Mouse (Mus musculus): Measurements from ENCODE around the gene Elk3. TPM values are rescaled to one million over a fixed set of nuclear protein-coding genes. Genes with fewer than 3 reads are reported as not detected.

The Elk3 gene
- polyA plus RNA-seq, 1 experiment from 2014 or later, result 8.1 TPM

GRCm38 (mm10) chr10:93274277-93274696 is 36.6 kb downstream of the Elk3 start:
- no peak for ATAC-seq (ENCODE audit: low FRiP score, low read depth)
- Histone ChIP-seq H3K9me3 (no peaks in the 10 kb centered on the region), H3K36me3 (no peaks in the 10 kb centered on the region), H3K4me1 (replicated peaks) (peaks cover 48% of the 10 kb centered on the region), H3K4me2 (no peak overlapping the region), H3K27me3 (no peaks in the 10 kb centered on the region), H3K4me3 (no peak overlapping the region), H3K9ac (no peak overlapping the region), H3K27ac (replicated peaks) (no peak overlapping the region)
- WGBS, result 73% methylated on average over 2 of the region's 2 CpGs

- WGBS, result 69% methylated on average over 14 of the region's 14 CpGs
- H3K9ac ChIP-seq, result no peak overlapping the region
- H3K36me3 ChIP-seq, result no peaks in the 10 kb centered on the region
- H3K4me3 ChIP-seq, result no peak overlapping the region
- no peaks in the 10 kb centered on the region for H3K9me3 ChIP-seq
- peaks cover 48% of the 10 kb centered on the region for H3K4me1 ChIP-seq (replicated peaks)
- H3K27ac ChIP-seq (replicated peaks), result no peak overlapping the region
- no peak overlapping the region for H3K4me2 ChIP-seq
- no peaks in the 10 kb centered on the region for H3K27me3 ChIP-seq
- no peak for ATAC-seq (ENCODE audit: low FRiP score, low read depth)
Observed at GRCm38 (mm10) chr10:93272986-93273982, 37.7 kb downstream of the Elk3 start.

DNA sequence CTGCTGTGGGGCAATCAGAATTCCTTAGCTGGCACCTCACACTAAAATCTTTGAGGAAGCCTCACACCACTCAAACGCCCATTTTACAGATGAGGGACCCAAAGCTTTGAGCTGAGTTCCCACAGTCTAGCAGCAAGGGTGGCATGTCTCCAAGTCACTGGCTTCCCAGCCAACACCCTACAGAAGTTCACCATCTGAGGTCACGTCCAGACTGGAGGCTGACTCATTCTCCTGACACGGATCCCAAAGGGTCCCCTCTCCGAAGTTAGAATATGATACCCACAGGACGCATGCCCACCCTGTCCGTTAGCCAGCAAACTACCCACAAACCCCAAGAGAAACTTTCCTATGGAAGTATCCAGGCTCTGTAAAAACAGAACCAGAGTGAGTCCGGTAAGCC is 39.1 kb downstream of the Elk3 start:
- Histone ChIP-seq H3K9me3 (no peaks in the 10 kb centered on the region), H3K9ac (no peak overlapping the region), H3K36me3 (no peaks in the 10 kb centered on the region), H3K4me1 (replicated peaks) (peaks cover 37% of the 10 kb centered on the region), H3K27ac (replicated peaks) (no peak overlapping the region), H3K27me3 (no peaks in the 10 kb centered on the region), H3K4me3 (no peak overlapping the region), H3K4me2 (no peak overlapping the region)
- no peak for ATAC-seq (ENCODE audit: low FRiP score, low read depth)
- WGBS, result 86% methylated on average over 7 of the region's 7 CpGs

DNA sequence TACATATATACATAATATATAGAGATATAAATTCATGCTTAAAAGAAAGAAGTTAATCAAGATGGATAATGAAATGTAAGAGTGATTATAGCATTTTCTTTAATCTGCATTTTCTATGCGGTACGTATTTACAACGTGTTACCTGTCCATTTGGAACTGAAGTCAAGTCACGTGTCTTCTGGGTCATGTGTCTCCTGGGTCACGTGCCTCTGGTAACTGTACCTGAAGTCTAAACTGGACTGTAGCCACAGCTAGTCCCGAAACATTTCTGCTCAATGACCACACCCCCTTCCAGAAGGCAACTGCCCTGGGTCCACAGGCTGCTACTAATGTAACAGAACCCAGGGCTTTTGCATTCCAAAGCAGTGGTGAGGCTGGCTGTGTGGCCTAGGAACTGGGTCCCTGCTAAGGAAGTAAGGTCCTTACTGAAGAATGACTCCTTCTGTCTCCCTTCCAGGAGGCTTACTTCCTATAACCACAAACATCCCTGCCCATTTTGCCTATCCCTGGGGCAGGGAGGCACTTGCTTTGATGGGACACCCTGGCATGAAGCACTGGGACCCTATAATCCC is 40.0 kb downstream of the Elk3 start:
- WGBS, result 91% methylated on average over 6 of the region's 6 CpGs
- Histone ChIP-seq H3K36me3 (no peaks in the 10 kb centered on the region), H3K9me3 (no peaks in the 10 kb centered on the region), H3K4me2 (no peak overlapping the region), H3K4me3 (no peak overlapping the region), H3K27ac (replicated peaks) (no peak overlapping the region), H3K9ac (no peak overlapping the region), H3K27me3 (no peaks in the 10 kb centered on the region), H3K4me1 (replicated peaks) (peaks cover 30% of the 10 kb centered on the region)
- ATAC-seq (ENCODE audit: low FRiP score, low read depth), result no peak

DNA sequence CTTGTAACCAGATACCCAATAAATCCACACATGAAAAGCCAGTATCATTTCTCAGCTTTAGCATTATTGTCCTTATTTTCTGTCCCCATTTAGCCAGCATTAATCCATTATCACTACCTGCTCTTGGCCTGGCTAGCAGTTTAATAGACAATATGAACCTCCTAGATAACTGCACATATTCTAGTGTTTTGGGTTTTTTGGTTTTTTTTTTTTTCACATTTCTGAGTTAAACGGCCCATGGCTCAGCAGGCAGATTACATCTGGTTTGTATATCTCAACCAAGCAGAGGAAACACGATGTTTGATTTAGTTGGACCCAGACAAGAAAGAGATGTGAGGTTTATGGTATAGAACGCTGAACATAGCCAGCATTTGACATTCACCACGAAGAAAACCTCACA is 41.2 kb downstream of the Elk3 start:
- H3K9me3 ChIP-seq, result no peaks in the 10 kb centered on the region
- no peak overlapping the region for H3K4me3 ChIP-seq
- no peak for ATAC-seq (ENCODE audit: low FRiP score, low read depth)
- H3K4me2 ChIP-seq, result no peak overlapping the region
- H3K27me3 ChIP-seq, result no peaks in the 10 kb centered on the region
- H3K4me1 ChIP-seq (replicated peaks), result peaks cover 24% of the 10 kb centered on the region
- 74% methylated on average over 4 of the region's 4 CpGs for WGBS
- no peak overlapping the region for H3K27ac ChIP-seq (replicated peaks)
- H3K36me3 ChIP-seq, result no peaks in the 10 kb centered on the region
- no peak overlapping the region for H3K9ac ChIP-seq

- no peaks in the 10 kb centered on the region for H3K9me3 ChIP-seq
- no peak overlapping the region for H3K9ac ChIP-seq
- no peak overlapping the region for H3K4me3 ChIP-seq
- H3K4me1 ChIP-seq (replicated peaks), result peaks cover 31% of the 10 kb centered on the region
- no peak overlapping the region for H3K27ac ChIP-seq (replicated peaks)
- ATAC-seq (ENCODE audit: low FRiP score, low read depth), result no peak
- no peaks in the 10 kb centered on the region for H3K36me3 ChIP-seq
- no peak overlapping the region for H3K4me2 ChIP-seq
- H3K27me3 ChIP-seq, result no peaks in the 10 kb centered on the region
- 95% methylated on average over 3 of the region's 3 CpGs for WGBS
Observed at GRCm38 (mm10) chr10:93268339-93268738, 42.6 kb downstream of the Elk3 start.

DNA sequence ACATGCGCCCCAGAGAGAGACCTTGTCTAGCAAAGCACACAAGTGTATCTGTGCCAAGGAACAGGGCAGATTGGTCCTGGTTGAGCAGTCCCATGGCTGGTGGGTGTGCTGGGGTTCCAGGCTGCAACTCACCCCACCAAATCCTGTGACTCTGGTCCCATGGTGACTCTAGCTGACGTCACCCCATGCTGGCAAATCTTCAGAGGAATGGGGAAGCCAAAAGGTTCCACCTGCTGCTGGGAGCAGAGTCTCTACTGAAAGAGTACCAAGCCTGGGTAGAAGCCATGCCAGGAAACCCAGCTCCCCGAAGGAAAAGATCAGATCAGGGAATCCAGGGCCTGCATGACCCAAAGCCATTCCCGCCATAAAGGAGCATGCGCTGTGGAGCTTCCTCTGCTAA is 43.4 kb downstream of the Elk3 start:
- Histone ChIP-seq H3K4me3 (no peak overlapping the region), H3K9me3 (no peaks in the 10 kb centered on the region), H3K9ac (no peak overlapping the region), H3K36me3 (no peaks in the 10 kb centered on the region), H3K4me2 (no peak overlapping the region), H3K4me1 (replicated peaks) (peaks cover 33% of the 10 kb centered on the region), H3K27ac (replicated peaks) (no peak overlapping the region), H3K27me3 (no peaks in the 10 kb centered on the region)
- WGBS, result 89% methylated on average over 5 of the region's 5 CpGs
- no peak for ATAC-seq (ENCODE audit: low FRiP score, low read depth)

GRCm38 (mm10) chr10:93266521-93266920 is 44.4 kb downstream of the Elk3 start:
- no peak overlapping the region for H3K9ac ChIP-seq
- H3K9me3 ChIP-seq, result no peaks in the 10 kb centered on the region
- no peak for ATAC-seq (ENCODE audit: low FRiP score, low read depth)
- WGBS, result 95% methylated on average over 7 of the region's 7 CpGs
- H3K4me3 ChIP-seq, result no peak overlapping the region
- H3K4me1 ChIP-seq (replicated peaks), result peaks cover 43% of the 10 kb centered on the region
- H3K27me3 ChIP-seq, result no peaks in the 10 kb centered on the region
- H3K27ac ChIP-seq (replicated peaks), result no peak overlapping the region
- no peak overlapping the region for H3K4me2 ChIP-seq
- no peaks in the 10 kb centered on the region for H3K36me3 ChIP-seq

DNA sequence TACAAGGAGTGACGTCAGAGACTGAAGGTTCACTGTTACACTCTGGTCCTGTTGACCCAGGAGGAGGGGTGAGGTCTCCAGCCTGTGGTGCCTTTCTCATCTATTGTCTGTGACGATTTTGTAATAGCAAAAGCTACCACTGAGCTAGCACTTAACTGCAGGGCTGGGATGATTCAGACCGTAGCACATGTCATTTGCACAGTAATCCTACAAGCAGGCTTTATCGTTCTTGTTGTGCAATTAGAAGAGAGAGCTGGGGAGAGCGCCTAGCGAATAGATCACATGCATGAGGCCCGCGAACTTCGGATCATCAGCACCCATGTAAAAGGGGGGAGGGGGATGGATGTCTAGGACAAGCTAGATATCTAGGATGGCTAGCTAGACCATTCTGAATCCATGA is 45.1 kb downstream of the Elk3 start:
- H3K9me3 ChIP-seq, result no peaks in the 10 kb centered on the region
- H3K27ac ChIP-seq (replicated peaks), result no peak overlapping the region
- H3K9ac ChIP-seq, result no peak overlapping the region
- H3K36me3 ChIP-seq, result no peaks in the 10 kb centered on the region
- H3K4me3 ChIP-seq, result no peak overlapping the region
- no peaks in the 10 kb centered on the region for H3K27me3 ChIP-seq
- ATAC-seq (ENCODE audit: low FRiP score, low read depth), result no peak
- H3K4me2 ChIP-seq, result no peak overlapping the region
- 78% methylated on average over 9 of the region's 9 CpGs for WGBS
- peaks cover 50% of the 10 kb centered on the region for H3K4me1 ChIP-seq (replicated peaks)

- Histone ChIP-seq H3K36me3 (no peaks in the 10 kb centered on the region), H3K9me3 (no peaks in the 10 kb centered on the region), H3K4me2 (no peak overlapping the region), H3K4me1 (replicated peaks) (peaks cover 49% of the 10 kb centered on the region), H3K9ac (no peak overlapping the region), H3K4me3 (no peak overlapping the region), H3K27me3 (no peaks in the 10 kb centered on the region), H3K27ac (replicated peaks) (peak overlapping the region; percentile 71)
- no peak for ATAC-seq (ENCODE audit: low FRiP score, low read depth)
- 60% methylated on average over 5 of the region's 5 CpGs for WGBS
Observed at GRCm38 (mm10) chr10:93264001-93264400, 46.9 kb downstream of the Elk3 start.

GRCm38 (mm10) chr10:93263431-93263830 is 47.5 kb downstream of the Elk3 start:
- Histone ChIP-seq H3K4me2 (no peak overlapping the region), H3K9me3 (no peaks in the 10 kb centered on the region), H3K4me1 (replicated peaks) (peaks cover 49% of the 10 kb centered on the region), H3K27ac (replicated peaks) (peak overlapping the region; percentile 71), H3K9ac (no peak overlapping the region), H3K4me3 (no peak overlapping the region), H3K36me3 (no peaks in the 10 kb centered on the region), H3K27me3 (no peaks in the 10 kb centered on the region)
- ATAC-seq (ENCODE audit: low FRiP score, low read depth), result peak; percentile 50
- whole genome bisulfite sequencing, result 25% methylated on average over 8 of the region's 8 CpGs

- peak overlapping the region; percentile 7; the same call in 1 of the 2 replicates for H3K4me3 ChIP-seq
- 0 out of 2 replicates have a peak overlapping the region, but pooled peaks have one; percentile 6 for H3K9ac ChIP-seq
- WGBS, result 16% methylated on average over 15 of the region's 15 CpGs
Observed at GRCm38 (mm10) chr10:93261981-93262499, 48.9 kb downstream of the Elk3 start.

More at GRCm38 (mm10) chr10:93261981-93262499, 48.9 kb downstream of the Elk3 start:
- peak; percentile 66 for ATAC-seq (ENCODE audit: low FRiP score, low read depth)
- Histone ChIP-seq H3K4me2 (peak overlapping the region; percentile 48), H3K36me3 (no peaks in the 10 kb centered on the region), H3K27me3 (no peaks in the 10 kb centered on the region), H3K9me3 (no peaks in the 10 kb centered on the region), H3K4me1 (replicated peaks) (peaks cover 49% of the 10 kb centered on the region), H3K27ac (replicated peaks) (peak overlapping the region; percentile 61)
